Mouse (Mus musculus) lung, embryonic 14.5 days (tissue): ENCODE data around the gene Acsl6. TPM values are rescaled to one million over a fixed set of nuclear protein-coding genes. Genes with fewer than 3 reads are reported as not detected.

Experiments used
- ATAC-seq: fragments of 200-750 bp; cut with Nextera tagmentation; 2 replicates; pipeline ENCODE4 v1.8.0; 2017; ENCODE audit warnings: mild to moderate bottlenecking, moderate TSS enrichment, moderate library complexity; ENCODE audit not compliant: insufficient read depth
- DNase-seq: peaks from one replicate; pipeline ENCODE4 v3.0.0-alpha.2; 2015
- H3K27ac ChIP-seq: fragments of 300-500 bp; sonication (generic); 2 replicates; pipeline ENCODE4 v1.5.1; 2014; ENCODE audit warnings: low read depth, mild to moderate bottlenecking, moderate library complexity
- H3K27me3 ChIP-seq: fragments of 300-500 bp; sonication (generic); 2 replicates; pipeline ENCODE4 v1.6.1; 2014; ENCODE audit warnings: low read length, control low read depth; ENCODE audit not compliant: insufficient read depth
- H3K36me3 ChIP-seq: fragments of 300-500 bp; sonication (generic); 2 replicates; pipeline ENCODE4 v1.6.1; 2014; ENCODE audit warnings: control low read depth; ENCODE audit not compliant: insufficient read depth
- H3K4me1 ChIP-seq: fragments of 300-500 bp; sonication (generic); 2 replicates; pipeline ENCODE4 v1.6.1; 2014; ENCODE audit warnings: antibody characterized with exemption, control low read depth; ENCODE audit not compliant: insufficient read depth
- H3K4me2 ChIP-seq: fragments of 300-500 bp; sonication (generic); 2 replicates; pipeline ENCODE4 v1.6.1; 2014; ENCODE audit warnings: mild to moderate bottlenecking
- H3K4me3 ChIP-seq: fragments of 300-500 bp; sonication (generic); 2 replicates; pipeline ENCODE4 v1.5.1; 2014; ENCODE audit warnings: low read depth, low read length
- H3K9ac ChIP-seq: fragments of 300-500 bp; sonication (generic); 2 replicates; pipeline ENCODE4 v1.6.1; 2014
- H3K9me3 ChIP-seq: fragments of 300-500 bp; sonication (generic); 2 replicates; pipeline ENCODE4 v1.6.1; 2016; ENCODE audit warnings: low read depth, low read length, control low read depth
- CTCF ChIP-seq: IDR thresholded peaks from 2 replicates; pipeline ENCODE4 v1.5.1; 2016; ENCODE audit warnings: antibody characterized with exemption, low read depth
- WGBS: fragments of 180-500 bp; shearing (Covaris S2); extraction: QIAGEN DNeasy Blood & Tissue Kit; methylation state at CpG from one replicate; pipeline ENCODE4 v1.1.7; 2014; 5-methylcytosine and 5-hydroxymethylcytosine counted together
- polyA plus RNA-seq: library from polyadenylated mRNA; unstranded; fragments of >200 nt; fragmentation: Nextera tagmentation; extraction: Ambion mirVana; gene quantifications from 2 replicates; pipeline ENCODE4 v1.2.1, GENCODE M21; 2014

Gene Acsl6
- 0.35 and 0.67 TPM in 2 replicates for polyA plus RNA-seq

DNA sequence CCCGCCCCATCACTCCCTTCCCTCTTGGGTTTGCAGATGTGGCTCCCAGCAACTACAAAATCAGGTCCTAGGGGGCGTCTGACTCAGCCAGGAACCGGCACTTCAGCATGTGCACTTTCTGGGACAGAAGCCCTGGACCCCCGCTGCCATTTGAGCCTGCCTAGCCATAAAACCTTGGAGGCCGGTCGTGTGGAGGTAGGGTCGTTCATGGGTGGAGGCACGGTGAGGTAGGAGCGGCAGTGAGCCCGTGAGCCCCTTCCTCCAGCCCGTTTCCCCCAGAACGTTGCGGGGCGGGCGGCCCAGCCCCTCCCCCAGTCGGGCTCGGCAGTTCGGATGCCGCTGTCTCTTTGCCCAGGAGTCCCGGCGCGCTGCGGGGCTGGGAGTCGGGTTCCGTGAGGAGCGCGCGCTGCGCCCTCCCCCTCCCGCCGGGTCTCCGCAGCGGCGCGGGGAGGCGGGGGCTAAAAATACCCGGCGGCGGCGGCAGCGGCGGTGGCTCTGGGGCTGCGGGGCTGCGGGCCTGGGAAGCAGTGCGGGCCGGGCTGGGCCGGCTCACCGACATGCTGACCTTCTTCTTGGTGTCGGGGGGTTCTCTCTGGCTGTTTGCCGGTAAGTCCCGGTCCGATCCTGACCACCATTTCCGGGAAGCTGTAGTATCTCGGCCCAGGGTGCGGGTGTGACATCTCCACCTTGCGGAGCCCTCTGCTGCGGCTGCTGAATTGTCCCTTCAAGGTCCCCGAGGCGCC, at the start of gene Acsl6:
Gene Acsl6 (plus strand): TSS at position 71 of the 743 bp plus-strand sequence.
- Histone ChIP-seq H3K27me3 (peaks cover 20% of the 10 kb centered on the region), H3K4me1 (no peaks in the 10 kb centered on the region), H3K9ac (peak within 1 kb of the TSS; percentile 36), H3K4me2 (peak within 1 kb of the TSS; percentile 94), H3K9me3 (no peaks in the 10 kb centered on the region), H3K36me3 (no peaks in the 10 kb centered on the region), H3K27ac (no peak within 1 kb of the TSS), H3K4me3 (peak within 1 kb of the TSS; percentile 44)
- under 1% methylated on average over 59 of the region's 59 CpGs for WGBS
- no peak for TF ChIP-seq CTCF
- DNase-seq (peak; percentile 30), ATAC-seq (no peak)

DNA sequence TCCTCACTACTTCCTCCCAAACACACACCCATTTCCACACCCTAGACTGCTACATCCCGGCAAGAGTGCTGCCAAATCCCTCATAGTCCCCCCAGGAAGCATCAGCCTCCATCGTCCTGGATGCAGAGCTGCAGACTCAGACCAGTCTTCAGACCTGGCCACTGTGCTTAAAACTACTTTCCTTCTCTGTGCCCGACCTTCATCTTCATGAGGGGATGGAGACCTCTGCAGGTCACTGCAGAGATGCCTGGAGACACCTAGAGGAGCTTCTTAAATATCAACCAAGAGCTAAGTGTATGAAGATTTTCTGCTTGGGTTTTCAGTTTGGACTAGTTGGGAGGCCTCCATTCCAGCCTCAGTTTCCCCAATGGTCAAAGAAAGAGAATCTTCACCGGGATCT, 49.5 kb upstream of the Acsl6 start:
- H3K4me1 ChIP-seq: no peaks in the 10 kb centered on the region
- no peak overlapping the region for H3K4me2 ChIP-seq
- H3K9ac ChIP-seq: no peak overlapping the region
- H3K36me3 ChIP-seq: no peaks in the 10 kb centered on the region
- 40% methylated on average over 4 of the region's 4 CpGs for WGBS
- no peak overlapping the region for H3K4me3 ChIP-seq
- no peak for ATAC-seq
- DNase-seq: peak; percentile 43
- no peak overlapping the region for H3K27ac ChIP-seq
- TF ChIP-seq CTCF: peak; percentile 49
- no peaks in the 10 kb centered on the region for H3K27me3 ChIP-seq
- no peaks in the 10 kb centered on the region for H3K9me3 ChIP-seq

DNA sequence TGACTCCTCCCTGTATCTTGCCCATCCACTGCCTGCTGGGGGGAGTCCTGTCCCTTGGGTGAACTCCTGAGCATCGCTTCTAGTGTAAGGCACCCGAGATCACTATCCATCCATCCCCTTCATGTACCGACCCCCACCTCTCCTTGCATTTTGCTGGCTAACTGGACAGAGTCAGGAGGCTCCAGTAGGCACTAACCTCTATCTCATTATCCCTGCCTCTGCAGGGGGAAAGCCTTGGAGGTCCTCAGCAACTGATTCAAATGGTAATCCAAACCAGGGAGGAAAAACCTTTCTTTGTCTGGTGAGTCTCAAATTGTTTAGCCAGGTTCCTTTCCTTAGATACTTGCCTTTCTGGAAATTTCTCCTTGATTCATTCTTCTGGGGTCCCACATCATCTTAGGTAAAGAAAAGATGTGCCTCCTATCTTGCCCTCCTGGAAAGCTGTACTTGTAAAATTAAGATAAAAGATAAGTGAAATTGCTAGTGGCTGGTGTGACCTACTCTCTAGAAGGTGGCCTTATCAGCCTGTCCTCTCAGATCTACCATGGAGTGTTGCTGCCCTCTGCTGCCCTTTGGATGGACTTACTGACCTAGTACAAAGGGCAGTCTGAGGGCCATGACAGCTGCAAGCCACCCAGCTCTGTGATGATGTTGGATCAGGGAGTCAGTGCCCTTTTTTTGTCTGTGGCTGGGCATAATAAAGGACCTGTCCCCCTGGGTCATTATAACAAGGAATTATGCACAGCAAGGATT, 46.8 kb upstream of the Acsl6 start:
- TF ChIP-seq CTCF: peak; percentile 74
- DNase-seq (peak; percentile 81), ATAC-seq (no peak)
- Histone ChIP-seq H3K4me3 (no peak overlapping the region), H3K4me2 (no peak overlapping the region), H3K4me1 (no peaks in the 10 kb centered on the region), H3K9ac (no peak overlapping the region), H3K27ac (no peak overlapping the region), H3K9me3 (no peaks in the 10 kb centered on the region; the same call in 1 of the 2 replicates), H3K27me3 (no peaks in the 10 kb centered on the region), H3K36me3 (no peaks in the 10 kb centered on the region)
- 51% methylated on average over 3 of the region's 3 CpGs for WGBS

DNA sequence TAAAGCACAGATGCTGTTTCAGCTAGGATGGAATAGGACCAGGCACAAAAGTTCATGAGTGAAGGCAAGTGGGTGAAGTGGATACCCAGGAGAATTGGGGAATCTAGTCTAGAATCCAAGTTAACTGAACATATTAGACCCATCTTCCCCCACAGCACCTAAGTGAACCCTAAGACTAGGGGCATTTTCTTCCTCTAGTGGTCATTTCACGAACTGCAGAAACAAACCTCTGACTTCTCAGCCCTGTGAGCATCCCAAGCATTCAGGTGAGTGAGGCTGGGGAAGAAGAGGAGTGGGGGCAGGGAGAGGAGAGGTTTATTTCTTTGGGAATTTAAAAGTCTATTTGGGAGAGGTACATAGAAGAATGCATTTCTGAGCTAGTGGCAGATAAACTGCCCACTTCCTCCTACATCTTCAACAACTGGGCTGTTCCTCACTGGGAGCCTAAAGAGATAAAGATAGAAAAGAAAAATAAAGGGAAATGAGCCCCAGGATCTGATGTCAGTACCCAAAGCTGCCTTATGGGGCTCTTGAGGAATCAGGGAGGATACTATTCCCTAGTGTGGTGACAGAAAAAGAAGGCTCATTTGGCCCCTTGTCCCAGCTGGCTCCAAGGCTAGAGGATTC, 40.1 kb upstream of the Acsl6 start:
- WGBS: 21% methylated on average over 1 of the region's 1 CpGs
- no peak for ATAC-seq

DNA sequence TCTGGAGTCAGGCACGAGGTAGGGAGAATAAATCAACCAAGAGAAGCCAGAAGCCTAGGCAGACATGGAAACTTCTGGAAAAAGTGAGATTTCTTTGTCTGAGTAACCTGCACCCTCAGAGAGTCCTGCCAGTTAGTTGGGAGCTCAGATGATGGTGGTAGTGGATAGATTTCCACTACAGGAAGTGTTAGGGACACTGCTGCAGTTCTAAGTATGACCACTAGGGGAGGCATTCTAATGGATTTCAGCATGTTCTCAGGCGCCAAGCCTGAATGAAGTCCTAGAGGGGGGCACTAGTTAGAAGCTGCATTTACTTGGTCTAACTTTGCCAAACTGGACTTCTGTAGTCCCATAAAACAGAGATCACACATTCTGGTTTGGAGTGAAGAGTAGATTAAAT, 39.1 kb upstream of the Acsl6 start:
- ATAC-seq: no peak
- Histone ChIP-seq H3K36me3 (no peaks in the 10 kb centered on the region), H3K4me1 (no peaks in the 10 kb centered on the region), H3K9me3 (no peaks in the 10 kb centered on the region; the same call in 1 of the 2 replicates), H3K9ac (no peak overlapping the region), H3K4me3 (no peak overlapping the region), H3K27me3 (no peaks in the 10 kb centered on the region), H3K4me2 (no peak overlapping the region), H3K27ac (no peak overlapping the region)
- peak; percentile 93 for TF ChIP-seq CTCF
- WGBS: 46% methylated on average over 2 of the region's 2 CpGs
- peak; percentile 83 for DNase-seq

More for the DNA sequence above, 40.1 kb upstream of the Acsl6 start:
- Histone ChIP-seq H3K9me3 (no peaks in the 10 kb centered on the region; the same call in 1 of the 2 replicates), H3K9ac (no peak overlapping the region), H3K4me2 (no peak overlapping the region), H3K27me3 (no peaks in the 10 kb centered on the region), H3K27ac (no peak overlapping the region), H3K4me3 (no peak overlapping the region), H3K36me3 (no peaks in the 10 kb centered on the region), H3K4me1 (no peaks in the 10 kb centered on the region)
- no peak for DNase-seq
- TF ChIP-seq CTCF: peak; percentile 33; the same call in 1 of the 2 replicates

DNA sequence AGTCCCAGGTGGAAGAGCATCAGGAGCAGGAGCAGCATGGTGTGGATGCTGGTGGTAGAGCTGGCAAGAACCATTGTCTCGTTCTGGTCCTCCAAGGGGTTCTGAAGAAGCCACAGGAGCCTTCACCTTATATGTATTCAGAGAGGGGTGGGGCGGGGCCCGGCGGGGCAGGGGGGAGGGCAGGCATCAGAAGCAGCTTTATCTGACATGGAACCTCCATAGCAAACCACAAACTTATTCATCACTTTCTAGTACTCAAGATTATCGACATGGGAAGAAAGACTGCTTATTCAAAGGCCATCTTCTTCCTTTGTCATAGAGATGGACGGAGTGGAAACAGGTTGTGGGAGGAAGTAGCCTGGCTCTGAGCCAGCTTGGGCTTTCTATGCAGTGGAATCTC, 36.4 kb upstream of the Acsl6 start, which contains the start of gene Il3:
Gene Il3 (minus strand): TSS at position 101 of the 400 bp plus-strand sequence.
- 77% methylated on average over 6 of the region's 6 CpGs for WGBS
- no peak for TF ChIP-seq CTCF
- Histone ChIP-seq H3K4me1 (no peaks in the 10 kb centered on the region), H3K36me3 (no peaks in the 10 kb centered on the region), H3K9ac (no peak within 1 kb of the TSS), H3K27me3 (no peaks in the 10 kb centered on the region), H3K27ac (no peak within 1 kb of the TSS), H3K4me2 (no peak within 1 kb of the TSS), H3K4me3 (no peak within 1 kb of the TSS), H3K9me3 (no peaks in the 10 kb centered on the region)
- no peak for DNase-seq
- no peak for ATAC-seq
